Mouse (Mus musculus): ENCODE data around the gene Tceal3. TPM values are rescaled to one million over a fixed set of nuclear protein-coding genes. Genes with fewer than 3 reads are reported as not detected.
A peak's percentile ranks its signal among the peaks of the same experiment; 100 is the strongest.
"Not testable (repeated sequence)": the region's sequence is repeated elsewhere in the genome, so short reads cannot be mapped to it uniquely, and the experiment has no call there.

Tceal3 gene
- polyA plus RNA-seq, 1 experiment from 2014 or later, result 33.9 TPM

DNA sequence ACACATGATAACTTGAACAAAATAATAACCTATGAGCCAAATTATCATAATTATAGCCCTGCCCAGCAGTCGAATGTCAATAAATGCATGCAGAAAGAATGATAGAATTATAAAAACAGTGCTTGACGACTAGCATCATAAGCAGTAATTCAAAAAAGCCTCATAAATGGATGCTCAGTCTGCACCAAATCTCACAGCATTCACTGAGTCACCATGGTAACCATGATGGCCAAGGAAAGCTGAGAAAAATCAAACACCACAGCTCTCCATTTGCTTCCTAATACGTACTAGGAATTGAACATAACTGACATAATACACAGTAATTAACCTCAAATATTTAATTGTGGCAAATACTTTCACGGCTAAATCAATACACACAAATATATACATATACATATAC, 44.5 kb downstream of the Tceal3 start:
- H3K9me3 ChIP-seq (replicated peaks), result no peaks in the 10 kb centered on the region
- ATAC-seq, result 0 out of 2 replicates have a peak, but pooled peaks have one; percentile 53
- WGBS, result 60% methylated on average over 4 of the region's 4 CpGs
- no peak overlapping the region for H3K4me2 ChIP-seq
- H3K9ac ChIP-seq, result no peak overlapping the region
- H3K4me3 ChIP-seq, result no peak overlapping the region
- H3K36me3 ChIP-seq (ENCODE audit: poor library complexity, severe bottlenecking), result no peaks in the 10 kb centered on the region
- no peak overlapping the region for H3K27ac ChIP-seq
- no peaks in the 10 kb centered on the region for H3K4me1 ChIP-seq
- H3K27me3 ChIP-seq, result no peaks in the 10 kb centered on the region

- H3K4me1 ChIP-seq, result no peaks in the 10 kb centered on the region
- no peak overlapping the region for H3K27ac ChIP-seq
- ATAC-seq, result 0 out of 2 replicates have a peak, but pooled peaks have one; percentile 58
- WGBS, result 35% methylated on average over 5 of the region's 6 CpGs
- no peaks in the 10 kb centered on the region for H3K9me3 ChIP-seq (replicated peaks)
- no peak overlapping the region for H3K4me2 ChIP-seq
- no peak overlapping the region for H3K4me3 ChIP-seq
- H3K36me3 ChIP-seq (ENCODE audit: poor library complexity, severe bottlenecking), result no peaks in the 10 kb centered on the region
- H3K9ac ChIP-seq, result no peak overlapping the region
- no peaks in the 10 kb centered on the region for H3K27me3 ChIP-seq
Measured at GRCm38 (mm10) chrX:136639754-136640153, 49.1 kb downstream of the Tceal3 start.

GRCm38 (mm10) chrX:136645857-136646256, 55.2 kb downstream of the Tceal3 start:
- 55% methylated on average over 3 of the region's 3 CpGs for WGBS

GRCm38 (mm10) chrX:136666281-136666706, 75.7 kb downstream of the Tceal3 start:
- 45% methylated on average over 12 of the region's 20 CpGs for WGBS
- no peak overlapping the region for H3K27ac ChIP-seq
- H3K27me3 ChIP-seq, result no peaks in the 10 kb centered on the region
- H3K36me3 ChIP-seq (ENCODE audit: poor library complexity, severe bottlenecking), result no peaks in the 10 kb centered on the region
- H3K4me3 ChIP-seq, result peak overlapping the region; percentile 50
- peak; percentile 88 for ATAC-seq
- peak overlapping the region; percentile 69 for H3K9ac ChIP-seq
- no peaks in the 10 kb centered on the region for H3K9me3 ChIP-seq (replicated peaks)
- peak overlapping the region; percentile 63 for H3K4me2 ChIP-seq
- no peaks in the 10 kb centered on the region for H3K4me1 ChIP-seq

More at GRCm38 (mm10) chrX:136645857-136646256, 55.2 kb downstream of the Tceal3 start:
- H3K4me2 ChIP-seq; H3K27ac ChIP-seq; H3K4me1 ChIP-seq; H3K4me3 ChIP-seq; ATAC-seq; H3K27me3 ChIP-seq; H3K9ac ChIP-seq; H3K36me3 ChIP-seq (ENCODE audit: poor library complexity, severe bottlenecking); H3K9me3 ChIP-seq (replicated peaks): not testable (repeated sequence)

DNA sequence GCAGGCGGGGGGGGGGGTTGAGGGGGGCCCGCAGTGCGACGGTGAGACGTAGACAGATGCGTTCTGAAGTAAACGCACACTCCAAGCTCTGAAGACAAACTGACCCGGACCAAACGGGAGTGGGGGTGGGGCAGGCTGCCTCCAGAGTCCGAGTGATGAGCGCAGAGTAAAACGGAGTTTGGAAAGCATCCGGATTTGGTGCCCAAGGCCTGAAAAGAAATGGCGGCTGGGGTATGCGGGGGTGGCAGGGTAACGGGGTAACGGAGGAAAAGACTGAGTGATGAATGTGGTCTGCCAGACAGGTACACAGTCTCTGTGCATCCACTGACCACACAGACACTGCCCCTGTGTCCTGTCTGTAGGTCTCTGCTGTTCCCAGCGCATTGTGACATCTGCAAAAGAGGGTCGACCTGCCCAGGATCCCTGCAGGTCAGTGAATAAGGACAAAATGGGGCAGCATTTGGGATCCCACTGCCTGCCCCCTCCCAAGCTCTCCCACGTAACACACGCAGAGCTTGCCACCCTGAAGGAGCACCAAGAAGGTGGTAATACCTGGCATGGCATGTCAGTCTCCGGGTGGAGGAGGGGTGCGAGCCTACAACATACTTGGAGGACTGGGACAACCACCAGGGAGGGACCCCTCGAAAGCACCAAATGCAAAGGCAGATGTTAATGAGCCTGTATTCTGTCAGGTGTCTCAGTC, 76.3 kb downstream of the Tceal3 start:
- peak overlapping the region; percentile 63 for H3K4me2 ChIP-seq
- ATAC-seq, result peak; percentile 80
- peak overlapping the region; percentile 69 for H3K9ac ChIP-seq
- 18% methylated on average over 18 of the region's 24 CpGs for WGBS
- not testable (repeated sequence) for H3K4me1 ChIP-seq; H3K27me3 ChIP-seq; H3K36me3 ChIP-seq (ENCODE audit: poor library complexity, severe bottlenecking); H3K27ac ChIP-seq; H3K9me3 ChIP-seq (replicated peaks)
- peak overlapping the region; percentile 50 for H3K4me3 ChIP-seq

DNA sequence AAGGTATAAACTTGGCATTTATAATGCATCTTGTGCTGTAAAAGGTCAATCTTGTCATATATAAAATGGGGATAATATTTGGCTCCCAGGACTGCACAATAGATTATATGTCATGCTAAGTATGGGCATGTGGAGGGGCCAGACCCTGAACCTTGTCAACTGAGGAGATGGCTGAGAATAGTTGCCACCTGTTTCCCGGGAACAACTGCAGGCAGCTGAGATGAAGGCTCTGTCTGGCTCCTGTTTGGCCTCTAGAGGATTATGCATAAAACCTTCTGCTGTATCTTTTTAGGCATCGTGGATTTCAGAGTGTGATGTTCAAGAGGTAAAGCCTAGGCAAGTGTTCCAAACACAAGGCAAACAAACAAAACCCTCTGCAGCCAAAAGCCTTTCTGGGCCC, 78.2 kb downstream of the Tceal3 start:
- Histone ChIP-seq H3K9me3 (replicated peaks) (no peaks in the 10 kb centered on the region), H3K36me3 (ENCODE audit: poor library complexity, severe bottlenecking) (no peaks in the 10 kb centered on the region), H3K4me3 (no peak overlapping the region), H3K27me3 (no peaks in the 10 kb centered on the region), H3K27ac (no peak overlapping the region), H3K9ac (no peak overlapping the region), H3K4me1 (no peaks in the 10 kb centered on the region), H3K4me2 (no peak overlapping the region)
- no peak for ATAC-seq
- WGBS, result 61% methylated on average over 2 of the region's 2 CpGs

DNA sequence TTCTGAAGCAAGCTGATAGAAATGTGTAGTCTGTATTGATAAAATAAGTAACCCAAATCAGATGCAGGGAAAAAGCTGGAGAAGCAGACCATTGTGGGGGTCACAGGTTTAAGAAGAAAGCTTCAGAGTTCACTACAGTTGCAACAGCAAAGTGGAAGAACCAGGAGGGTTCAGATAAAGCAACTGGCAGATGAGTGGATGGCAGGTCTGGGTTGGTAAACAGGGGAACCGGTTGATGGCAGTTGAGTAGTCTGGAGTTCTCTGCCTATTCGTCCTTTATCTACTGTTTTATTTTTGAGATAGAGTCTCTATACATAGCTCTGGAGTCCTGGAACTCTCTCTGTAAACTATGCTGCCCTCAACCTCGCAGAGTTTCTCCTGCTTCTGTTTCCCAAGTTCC, 90.3 kb downstream of the Tceal3 start:
- ATAC-seq, result no peak
- H3K4me2 ChIP-seq, result no peak overlapping the region

DNA sequence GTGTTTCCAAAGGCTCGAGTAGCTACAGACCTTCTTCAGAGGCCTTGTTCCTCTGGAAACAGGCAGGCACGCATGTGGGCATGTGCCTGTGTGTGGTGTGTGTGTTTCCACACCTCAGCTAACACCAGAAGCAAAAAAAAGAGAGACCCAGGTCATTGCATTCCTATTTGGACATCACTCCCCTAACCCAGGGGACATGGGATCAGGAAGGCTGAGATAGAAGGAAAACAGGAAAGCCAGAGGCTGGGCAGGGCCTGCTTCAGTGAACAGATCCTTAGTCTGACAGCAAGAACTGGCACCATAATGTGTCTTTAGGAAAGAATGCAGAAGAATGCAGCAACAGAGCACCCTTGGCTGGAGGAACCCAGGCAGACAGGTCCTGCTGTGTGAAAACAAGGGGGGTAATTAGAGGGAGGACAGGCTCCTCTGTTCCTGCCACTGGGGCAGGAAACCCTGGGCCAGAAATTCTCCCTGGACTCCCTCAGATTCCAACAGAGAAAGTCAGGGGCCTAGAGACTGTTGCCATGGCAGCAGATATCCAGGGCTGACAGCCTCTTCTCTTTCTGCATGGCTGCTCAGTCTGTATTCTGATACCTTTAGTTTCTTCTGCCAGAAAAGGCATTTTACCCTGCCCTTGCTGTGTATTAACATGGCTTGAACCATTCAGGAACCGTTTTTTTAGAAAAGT, 101.1 kb downstream of the Tceal3 start:
- 29% methylated on average over 3 of the region's 3 CpGs for WGBS
- H3K4me1 ChIP-seq; H3K9me3 ChIP-seq (replicated peaks); H3K4me2 ChIP-seq; H3K36me3 ChIP-seq (ENCODE audit: poor library complexity, severe bottlenecking); H3K27me3 ChIP-seq; H3K4me3 ChIP-seq; H3K9ac ChIP-seq: not testable (repeated sequence)
- ATAC-seq, result peak; percentile 89
- H3K27ac ChIP-seq, result peak overlapping the region; percentile 40; the same call in 1 of the 2 replicates

More for the DNA sequence above, 90.3 kb downstream of the Tceal3 start:
- no peak overlapping the region for H3K4me3 ChIP-seq
- no peaks in the 10 kb centered on the region for H3K27me3 ChIP-seq
- no peaks in the 10 kb centered on the region for H3K4me1 ChIP-seq
- no peaks in the 10 kb centered on the region for H3K9me3 ChIP-seq (replicated peaks)
- H3K27ac ChIP-seq, result no peak overlapping the region
- 68% methylated on average over 3 of the region's 3 CpGs for whole genome bisulfite sequencing
- no peak overlapping the region for H3K9ac ChIP-seq
- H3K36me3 ChIP-seq (ENCODE audit: poor library complexity, severe bottlenecking), result no peaks in the 10 kb centered on the region

- Histone ChIP-seq H3K4me3 (no peak overlapping the region), H3K9me3 (replicated peaks) (no peaks in the 10 kb centered on the region), H3K9ac (no peak overlapping the region), H3K4me1 (peaks cover 6% of the 10 kb centered on the region; the same call in 1 of the 2 replicates), H3K27ac (0 out of 2 replicates have a peak overlapping the region, but pooled peaks have one; percentile 19), H3K4me2 (no peak overlapping the region), H3K36me3 (ENCODE audit: poor library complexity, severe bottlenecking) (no peaks in the 10 kb centered on the region), H3K27me3 (no peaks in the 10 kb centered on the region)
- 53% methylated on average over 4 of the region's 4 CpGs for WGBS
- ATAC-seq, result no peak
Measured at GRCm38 (mm10) chrX:136692294-136692675, 101.6 kb downstream of the Tceal3 start.

- Histone ChIP-seq H3K4me3 (no peak overlapping the region), H3K27me3 (no peaks in the 10 kb centered on the region), H3K9ac (no peak overlapping the region), H3K9me3 (replicated peaks) (no peaks in the 10 kb centered on the region), H3K36me3 (ENCODE audit: poor library complexity, severe bottlenecking) (no peaks in the 10 kb centered on the region), H3K4me2 (no peak overlapping the region), H3K4me1 (peaks cover 6% of the 10 kb centered on the region; the same call in 1 of the 2 replicates), H3K27ac (no peak overlapping the region)
- 91% methylated on average over 5 of the region's 5 CpGs for WGBS
- ATAC-seq, result no peak
Measured at GRCm38 (mm10) chrX:136693196-136693595, 102.6 kb downstream of the Tceal3 start.

- Histone ChIP-seq H3K9me3 (replicated peaks) (no peaks in the 10 kb centered on the region), H3K9ac (peak within 1 kb of the TSS; percentile 75), H3K36me3 (ENCODE audit: poor library complexity, severe bottlenecking) (no peaks in the 10 kb centered on the region), H3K4me3 (peak within 1 kb of the TSS; percentile 50), H3K4me2 (peak within 1 kb of the TSS; percentile 62), H3K4me1 (no peaks in the 10 kb centered on the region), H3K27me3 (no peaks in the 10 kb centered on the region), H3K27ac (peak within 1 kb of the TSS; percentile 87)
- 16% methylated on average over 15 of the region's 15 CpGs for WGBS
- ATAC-seq, result peak; percentile 95
Measured at GRCm38 (mm10) chrX:136707446-136708167, 117.0 kb downstream of the Tceal3 start, which contains the start of gene Tceal1. Gene Tceal1 (plus strand): TSS chrX:136707982.

DNA sequence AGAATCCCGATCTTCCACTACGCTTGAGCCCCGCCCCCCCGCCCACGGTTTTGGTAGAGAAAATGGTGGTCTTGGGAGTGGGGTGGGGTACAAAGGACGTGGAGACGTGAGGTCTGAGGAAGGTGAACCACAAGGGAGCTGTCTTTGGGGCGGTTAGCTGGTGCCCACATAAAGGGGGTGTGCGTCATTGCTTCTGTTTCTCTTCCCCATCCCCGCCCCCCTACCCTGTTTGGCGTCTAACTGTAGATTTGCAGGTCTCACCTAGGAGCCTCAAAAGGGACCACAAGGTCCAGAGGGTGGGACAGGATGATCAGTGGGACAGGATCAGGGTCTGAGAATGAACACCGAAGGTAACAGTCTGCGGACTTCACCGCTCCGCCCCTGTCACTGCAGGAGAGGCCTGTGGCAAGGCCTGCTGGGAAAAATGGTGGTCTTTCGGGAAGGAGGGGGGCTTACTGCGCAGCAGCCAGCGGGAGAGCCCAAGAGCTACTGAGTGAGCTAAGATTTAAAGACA, 117.6 kb downstream of the Tceal3 start:
- H3K27me3 ChIP-seq, result no peaks in the 10 kb centered on the region
- WGBS, result 14% methylated on average over 18 of the region's 18 CpGs
- no peaks in the 10 kb centered on the region for H3K4me1 ChIP-seq
- H3K4me2 ChIP-seq, result peak overlapping the region; percentile 62
- H3K36me3 ChIP-seq (ENCODE audit: poor library complexity, severe bottlenecking), result no peaks in the 10 kb centered on the region
- H3K9me3 ChIP-seq (replicated peaks), result no peaks in the 10 kb centered on the region
- H3K4me3 ChIP-seq, result peak overlapping the region; percentile 50
- ATAC-seq, result peak; percentile 93
- peak overlapping the region; percentile 75 for H3K9ac ChIP-seq
- H3K27ac ChIP-seq, result peak overlapping the region; percentile 87
